Mouse (Mus musculus) E14TG2a.4 (cell line): Measurements from ENCODE around the gene Mettl7b.

Experiments used
- CTCF ChIP-seq: conservative IDR thresholded peaks from 2 replicates; pipeline ENCODE4 v1.5.1; 2014; ENCODE audit warnings: low read length
- NANOG ChIP-seq: IDR thresholded peaks from 2 replicates; pipeline ENCODE4 v1.6.1; 2014; ENCODE audit warnings: borderline replicate concordance, low read length, mixed read lengths
- POU5F1 ChIP-seq: IDR thresholded peaks from 2 replicates; pipeline ENCODE4 v1.6.1; 2014; ENCODE audit warnings: low read length, borderline replicate concordance

DNA sequence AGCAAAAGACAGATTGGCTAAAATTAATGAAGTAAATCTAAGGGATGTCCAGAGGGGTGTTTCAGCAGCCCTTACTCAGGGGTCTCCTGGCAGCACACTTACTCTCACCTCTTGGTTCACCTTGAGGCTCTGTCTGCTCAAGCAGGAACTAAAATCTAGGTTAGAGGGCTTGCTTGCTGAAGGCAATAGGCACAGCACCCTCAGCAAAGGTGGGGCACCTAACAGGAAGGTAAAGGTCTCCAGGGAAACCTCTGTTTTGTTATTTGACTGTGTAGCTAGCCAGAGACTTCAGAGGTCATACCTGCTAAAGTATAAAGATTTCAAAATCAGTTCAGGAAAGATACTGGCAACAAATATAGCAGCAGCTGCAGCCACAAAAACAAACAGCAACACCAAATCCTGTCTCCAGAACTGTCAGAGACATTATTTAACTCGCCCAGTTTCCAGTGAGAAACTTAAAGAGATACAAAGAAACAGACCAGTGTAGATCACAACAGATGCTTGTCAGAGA is 10.0 kb upstream of the Mettl7b start:
- TF ChIP-seq CTCF = no peak
- no peak for TF ChIP-seq NANOG
- TF ChIP-seq POU5F1 = no peak
